Mouse (Mus musculus) heart, embryonic 11.5 days (tissue): Measurements from ENCODE around the gene AI481877. TPM values are rescaled to one million over a fixed set of nuclear protein-coding genes. Genes with fewer than 3 reads are reported as not detected.

Source experiments
- ATAC-seq: fragments of 200-750 bp; cut with Nextera tagmentation; replicated peaks from 2 replicates; pipeline ENCODE4 v1.8.0; 2017; ENCODE audit warnings: moderate library complexity; ENCODE audit not compliant: insufficient number of reproducible peaks, low FRiP score, low TSS enrichment
- H3K27ac ChIP-seq: fragments of 300-500 bp; sonication (generic); 2 replicates; pipeline ENCODE4 v1.5.1; 2014; ENCODE audit warnings: mild to moderate bottlenecking, low read depth, low read length
- H3K27me3 ChIP-seq: fragments of 300-500 bp; sonication (generic); 2 replicates; pipeline ENCODE4 v1.6.1; 2014; ENCODE audit warnings: mild to moderate bottlenecking, low read length, mixed read lengths; ENCODE audit not compliant: control insufficient read depth, insufficient read depth
- H3K36me3 ChIP-seq: fragments of 300-500 bp; sonication (generic); 2 replicates; pipeline ENCODE4 v1.6.1; 2014; ENCODE audit warnings: mild to moderate bottlenecking, low read length, moderate library complexity, mixed read lengths; ENCODE audit not compliant: control insufficient read depth, insufficient read depth
- H3K4me1 ChIP-seq: fragments of 300-500 bp; sonication (generic); 2 replicates; pipeline ENCODE4 v1.6.1; 2014; ENCODE audit warnings: low read length; ENCODE audit not compliant: control insufficient read depth, insufficient read depth
- H3K4me2 ChIP-seq: fragments of 300-500 bp; sonication (generic); 2 replicates; pipeline ENCODE4 v1.6.1; 2014; ENCODE audit warnings: mild to moderate bottlenecking, moderate library complexity
- H3K4me3 ChIP-seq: fragments of 300-500 bp; sonication (generic); 2 replicates; pipeline ENCODE4 v1.5.1; 2014; ENCODE audit warnings: low read depth, low read length
- H3K9ac ChIP-seq: fragments of 300-500 bp; sonication (generic); 2 replicates; pipeline ENCODE4 v1.6.1; 2014; ENCODE audit warnings: mild to moderate bottlenecking, low read depth, low read length, moderate library complexity
- H3K9me3 ChIP-seq: fragments of 300-500 bp; sonication (generic); replicated peaks from 2 replicates; pipeline ENCODE4 v1.6.1; 2016; ENCODE audit warnings: low read length; ENCODE audit not compliant: control insufficient read depth
- WGBS: fragments of 180-500 bp; shearing (Covaris S2); extraction: QIAGEN DNeasy Blood & Tissue Kit; methylation state at CpG from one replicate; pipeline ENCODE4 v1.1.7; 2014; ENCODE audit not compliant: insufficient replicate concordance; 5-methylcytosine and 5-hydroxymethylcytosine counted together
- polyA plus RNA-seq: library from polyadenylated mRNA; unstranded; fragments of >200 nt; fragmentation: Nextera tagmentation; extraction: Ambion mirVana; gene quantifications from 2 replicates; pipeline ENCODE4 v1.2.1, GENCODE M21; 2014

Gene AI481877
- polyA plus RNA-seq, 1 experiment from 2014 or later = not detected

DNA sequence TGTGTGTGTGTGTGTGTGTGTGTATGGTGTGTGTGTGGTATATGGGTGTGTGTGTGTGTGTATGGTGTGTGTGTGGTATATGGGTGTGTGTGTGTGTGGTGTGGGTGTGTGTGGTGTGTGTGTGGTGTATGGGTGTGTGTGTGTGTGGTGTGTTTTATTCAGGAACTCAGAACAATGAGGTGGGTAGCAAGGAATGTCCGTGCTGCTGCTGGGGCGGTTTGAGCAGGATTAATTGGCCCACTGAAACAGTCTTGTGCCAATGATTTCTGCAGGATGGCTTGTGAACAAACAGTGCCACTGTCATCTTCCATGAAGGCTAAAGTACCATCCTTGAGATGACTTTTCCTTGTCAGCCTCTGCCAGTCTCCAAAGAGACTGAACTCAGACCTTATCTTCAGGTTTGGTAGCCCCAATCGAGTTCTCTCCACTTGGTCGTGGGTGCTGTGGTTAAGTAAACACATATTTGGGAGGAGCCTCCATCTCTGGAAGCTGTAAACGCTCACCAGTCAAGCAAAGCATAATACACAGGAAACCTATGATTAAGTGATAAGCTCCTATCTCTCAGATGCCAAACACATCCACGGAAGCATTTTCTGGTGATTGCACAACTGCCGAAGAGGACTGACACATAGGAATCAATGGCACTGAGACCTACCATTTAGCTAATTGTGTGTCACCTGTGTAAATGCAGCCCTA is 18.3 kb upstream of the AI481877 start:
- no peaks in the 10 kb centered on the region for H3K9me3 ChIP-seq
- no peak for ATAC-seq

DNA sequence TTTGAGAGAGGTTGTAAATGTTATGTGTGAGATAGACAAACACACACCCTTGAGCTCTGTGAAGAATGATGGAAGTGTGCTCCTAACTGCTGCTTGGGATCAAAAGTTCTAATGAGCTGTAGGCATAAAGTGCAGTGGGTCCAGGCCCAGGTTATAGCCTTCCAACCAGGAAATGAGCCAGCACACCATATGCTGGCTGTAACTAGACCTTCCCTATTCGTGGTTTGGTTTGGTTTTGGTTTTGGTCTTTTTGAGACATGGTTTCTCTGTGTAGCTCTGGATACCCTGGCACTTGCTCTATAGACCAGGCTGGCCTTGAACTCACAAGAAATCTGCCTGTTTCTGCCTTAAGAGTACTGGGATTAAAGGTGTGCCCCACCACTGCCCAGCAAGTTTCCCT is 13.2 kb upstream of the AI481877 start:
- Histone ChIP-seq H3K9ac (no peak overlapping the region), H3K27ac (no peak overlapping the region), H3K27me3 (no peaks in the 10 kb centered on the region), H3K9me3 (no peaks in the 10 kb centered on the region), H3K4me1 (no peaks in the 10 kb centered on the region), H3K4me2 (no peak overlapping the region), H3K36me3 (no peaks in the 10 kb centered on the region), H3K4me3 (no peak overlapping the region)
- ATAC-seq = no peak
- 93% methylated on average over 1 of the region's 1 CpGs for WGBS

More for the DNA sequence above, 18.3 kb upstream of the AI481877 start:
- peaks cover 8% of the 10 kb centered on the region; the same call in 1 of the 2 replicates for H3K4me1 ChIP-seq
- H3K27ac ChIP-seq = no peak overlapping the region
- H3K27me3 ChIP-seq = no peaks in the 10 kb centered on the region
- H3K9ac ChIP-seq = no peak overlapping the region
- no peak overlapping the region for H3K4me3 ChIP-seq
- no peaks in the 10 kb centered on the region for H3K36me3 ChIP-seq
- H3K4me2 ChIP-seq = no peak overlapping the region
- WGBS = 39% methylated on average over 7 of the region's 7 CpGs

DNA sequence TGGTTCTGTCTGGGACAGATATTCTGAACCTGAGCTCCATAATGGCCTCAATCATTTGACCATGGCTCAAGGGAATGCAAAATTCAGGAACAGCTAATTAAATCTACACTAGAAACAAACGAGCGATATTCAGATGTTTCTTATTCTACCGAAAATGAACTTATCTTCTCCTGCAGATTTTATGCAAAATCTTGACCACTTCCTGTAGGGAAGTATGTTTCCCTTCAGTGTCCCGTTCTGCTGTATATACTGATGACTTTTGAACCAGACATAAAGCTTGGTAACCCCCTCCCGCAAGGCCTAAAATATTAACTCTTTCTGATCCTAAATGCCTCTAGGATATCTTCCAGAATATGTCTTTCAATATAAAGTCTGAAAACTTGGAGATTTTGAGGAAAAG is 12.1 kb upstream of the AI481877 start:
- H3K9me3 ChIP-seq = no peaks in the 10 kb centered on the region
- WGBS = 59% methylated on average over 5 of the region's 5 CpGs

DNA sequence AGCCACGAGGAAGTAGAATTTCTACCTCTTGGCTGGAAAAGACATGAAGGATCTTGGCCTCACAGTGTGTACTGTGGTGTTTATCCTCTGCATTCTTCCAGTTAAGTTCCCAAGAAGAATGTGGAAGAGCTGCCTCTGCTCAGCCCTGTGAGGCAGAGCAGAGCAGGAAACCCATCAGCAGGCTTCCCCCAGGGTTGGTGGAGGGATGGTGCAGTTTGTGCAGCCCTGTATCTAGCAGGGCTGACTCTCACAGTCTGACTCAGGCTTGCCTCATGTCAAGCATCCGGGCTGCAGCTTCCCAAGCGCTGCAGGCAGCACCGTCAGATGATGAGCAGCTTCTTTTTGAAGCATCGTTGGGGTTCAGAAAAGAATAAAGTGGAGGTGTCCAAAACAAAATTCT is 10.3 kb upstream of the AI481877 start:
- no peak overlapping the region for H3K27ac ChIP-seq
- H3K4me3 ChIP-seq = no peak overlapping the region
- no peaks in the 10 kb centered on the region for H3K27me3 ChIP-seq
- no peak for ATAC-seq
- H3K9me3 ChIP-seq = no peaks in the 10 kb centered on the region
- no peak overlapping the region for H3K9ac ChIP-seq
- no peak overlapping the region for H3K4me2 ChIP-seq
- 51% methylated on average over 5 of the region's 5 CpGs for WGBS
- H3K4me1 ChIP-seq = no peaks in the 10 kb centered on the region
- no peaks in the 10 kb centered on the region for H3K36me3 ChIP-seq

More for the DNA sequence above, 12.1 kb upstream of the AI481877 start:
- no peak overlapping the region for H3K4me2 ChIP-seq
- H3K27me3 ChIP-seq = no peaks in the 10 kb centered on the region
- H3K9ac ChIP-seq = no peak overlapping the region
- no peaks in the 10 kb centered on the region for H3K36me3 ChIP-seq
- H3K4me3 ChIP-seq = no peak overlapping the region
- H3K4me1 ChIP-seq = no peaks in the 10 kb centered on the region
- H3K27ac ChIP-seq = no peak overlapping the region
- ATAC-seq = no peak

DNA sequence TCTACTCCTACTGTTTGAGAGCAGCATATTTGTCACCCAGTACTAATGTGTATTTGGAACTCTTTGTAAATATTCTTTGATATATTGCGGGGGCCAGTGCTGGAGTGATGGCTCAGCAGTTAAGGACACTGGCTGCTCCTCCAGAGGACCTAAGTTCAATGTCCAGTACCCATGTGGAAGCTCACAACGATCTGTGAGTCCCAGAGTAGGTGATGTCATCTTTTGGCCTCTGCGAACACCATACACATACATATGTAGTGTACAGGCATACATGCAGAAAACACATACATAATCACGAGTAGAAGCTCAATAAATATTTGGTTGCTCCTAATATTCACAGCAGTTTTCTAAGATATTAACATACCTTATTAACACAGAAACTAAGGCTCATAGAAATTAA is 9.8 kb downstream of the AI481877 start:
- ATAC-seq = no peak
- Histone ChIP-seq H3K4me1 (no peaks in the 10 kb centered on the region), H3K9ac (no peak overlapping the region), H3K4me2 (no peak overlapping the region), H3K9me3 (no peaks in the 10 kb centered on the region), H3K27ac (no peak overlapping the region), H3K36me3 (no peaks in the 10 kb centered on the region), H3K27me3 (no peaks in the 10 kb centered on the region), H3K4me3 (no peak overlapping the region)
- 78% methylated on average over 4 of the region's 4 CpGs for WGBS

DNA sequence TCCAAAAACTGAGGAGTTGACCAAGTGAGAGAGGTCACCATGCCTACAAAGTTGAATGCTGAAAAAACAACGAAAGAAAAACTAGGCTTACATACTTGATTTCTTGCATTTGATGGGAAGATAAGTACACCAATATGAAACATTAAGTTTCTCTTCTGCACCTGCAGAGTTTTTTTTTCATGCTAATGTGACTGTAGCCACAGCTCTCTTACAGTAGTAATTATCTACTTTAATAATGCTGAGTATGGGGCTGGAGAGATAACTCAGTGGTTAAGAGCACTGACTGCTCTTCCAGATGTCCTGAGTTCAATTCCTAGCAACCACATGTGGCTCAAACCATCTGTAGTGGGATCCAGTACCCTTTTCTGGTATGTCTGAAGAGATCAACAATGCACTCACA is 13.7 kb downstream of the AI481877 start:
- no peak overlapping the region for H3K4me2 ChIP-seq
- no peak overlapping the region for H3K27ac ChIP-seq
- no peak overlapping the region for H3K4me3 ChIP-seq
- no peaks in the 10 kb centered on the region for H3K4me1 ChIP-seq
- H3K9ac ChIP-seq = no peak overlapping the region
- 87% methylated on average over 1 of the region's 1 CpGs for WGBS
- ATAC-seq = no peak
- no peaks in the 10 kb centered on the region for H3K9me3 ChIP-seq
- no peaks in the 10 kb centered on the region for H3K36me3 ChIP-seq
- H3K27me3 ChIP-seq = no peaks in the 10 kb centered on the region

DNA sequence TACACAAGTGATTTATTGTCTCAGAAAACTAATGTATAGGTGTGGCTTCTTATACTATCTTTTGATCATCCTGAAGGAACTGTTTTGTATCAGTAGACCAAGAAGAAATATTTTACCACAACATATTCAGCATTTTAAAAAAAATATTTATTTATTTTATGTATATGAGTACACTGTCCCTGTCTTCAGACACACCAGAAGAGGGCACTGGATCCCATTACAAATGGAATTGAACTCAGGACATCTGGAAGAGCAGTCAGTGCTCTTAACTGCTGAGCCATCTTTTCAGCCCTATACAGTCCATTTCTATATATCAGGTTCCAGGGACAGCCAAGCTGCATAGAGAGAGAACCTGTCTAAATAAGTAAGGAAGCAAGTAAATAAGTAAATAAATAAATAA is 15.2 kb downstream of the AI481877 start:
- Histone ChIP-seq H3K4me1 (no peaks in the 10 kb centered on the region), H3K36me3 (no peaks in the 10 kb centered on the region), H3K9me3 (no peaks in the 10 kb centered on the region), H3K9ac (no peak overlapping the region), H3K4me3 (no peak overlapping the region), H3K27me3 (no peaks in the 10 kb centered on the region), H3K27ac (no peak overlapping the region), H3K4me2 (no peak overlapping the region)
- no peak for ATAC-seq

DNA sequence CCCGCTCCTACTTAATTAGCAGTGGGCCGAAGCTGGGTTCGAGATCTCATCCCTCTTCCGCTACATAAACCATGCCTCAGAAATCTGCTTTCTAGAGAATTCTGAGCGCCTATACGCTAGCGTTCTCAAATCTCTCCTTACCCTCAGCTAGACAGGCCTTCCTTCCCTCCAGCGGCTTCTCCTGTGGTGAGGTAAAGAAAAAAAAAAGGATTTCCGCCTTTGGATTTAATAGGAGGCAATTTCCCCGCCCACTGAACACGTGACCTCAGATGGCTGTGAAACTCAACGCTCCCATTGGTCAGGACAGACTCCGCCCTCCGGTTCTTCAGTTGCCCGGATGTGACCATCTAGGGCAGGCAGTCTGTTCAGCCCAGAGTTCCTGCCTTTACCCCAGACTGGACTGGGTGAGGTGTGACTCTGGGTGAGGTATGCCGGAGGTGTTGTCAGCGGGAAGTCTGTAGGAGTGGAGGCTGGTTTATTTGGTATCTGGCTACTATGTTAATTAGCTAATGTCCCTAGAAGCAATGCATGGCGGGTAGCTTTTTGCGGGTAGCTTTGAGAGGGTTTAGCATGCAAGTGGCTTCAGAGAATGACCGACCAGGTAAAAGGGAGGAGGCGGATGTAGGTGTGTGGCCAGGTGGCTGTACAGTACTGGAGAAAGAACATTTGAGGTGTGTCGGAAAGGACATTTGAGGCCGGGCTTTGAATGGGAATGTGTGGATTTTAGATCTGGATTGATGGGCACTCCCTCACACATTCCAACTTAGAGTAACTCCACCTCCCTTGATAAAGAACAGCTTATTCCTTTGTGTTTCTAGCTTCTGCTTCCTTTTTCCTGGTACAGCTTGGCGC is 20.9 kb downstream of the AI481877 start:
- Histone ChIP-seq H3K4me3 (no peak overlapping the region), H3K27me3 (no peaks in the 10 kb centered on the region), H3K4me1 (no peaks in the 10 kb centered on the region), H3K9ac (no peak overlapping the region), H3K4me2 (no peak overlapping the region), H3K27ac (no peak overlapping the region), H3K36me3 (no peaks in the 10 kb centered on the region), H3K9me3 (no peaks in the 10 kb centered on the region)
- ATAC-seq = no peak
- 88% methylated on average over 24 of the region's 24 CpGs for WGBS
